Mouse (Mus musculus) urinary bladder, postnatal 25 days (tissue): ENCODE measurements around the gene Mylip.

Experiments used
- DNase-seq: peaks from one replicate; pipeline ENCODE4 v3.0.0; 2022; ENCODE audit warnings: low spot score

The Mylip gene

GRCm38 (mm10) chr13:45389448-45390311 lies at the start of gene Mylip:
Gene Mylip, plus strand, starts transcription at chr13:45389742.
- DNase-seq, result peak; percentile 98

DNA sequence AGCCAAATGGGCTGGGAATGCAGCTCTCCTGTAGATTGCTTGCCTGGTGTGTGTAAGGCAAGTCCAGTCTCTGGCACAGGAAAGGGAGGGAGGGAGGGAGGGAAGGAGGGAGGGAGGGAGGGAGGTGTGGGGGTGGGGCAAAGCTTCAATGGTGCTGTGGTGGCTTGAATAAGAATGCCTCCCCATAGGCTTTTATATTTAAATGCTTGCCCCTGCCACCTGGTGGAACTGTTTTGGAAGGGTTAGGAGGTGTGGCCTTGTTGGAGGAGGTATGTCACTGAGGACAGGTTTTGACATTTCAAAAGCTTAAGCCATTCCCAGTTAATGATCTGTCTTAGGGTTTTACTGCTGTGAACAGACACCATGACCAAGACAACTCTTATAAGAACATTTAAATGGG lies 47.6 kb upstream of the Mylip start:
- no peak for DNase-seq

GRCm38 (mm10) chr13:45343541-45343940 lies 46.0 kb upstream of the Mylip start:
- DNase-seq, result no peak

GRCm38 (mm10) chr13:45343966-45344365 lies 45.6 kb upstream of the Mylip start:
- no peak for DNase-seq

GRCm38 (mm10) chr13:45345471-45346159 lies 43.9 kb upstream of the Mylip start:
- DNase-seq, result peak; percentile 11

GRCm38 (mm10) chr13:45351483-45351882 lies 38.1 kb upstream of the Mylip start:
- DNase-seq, result no peak

DNA sequence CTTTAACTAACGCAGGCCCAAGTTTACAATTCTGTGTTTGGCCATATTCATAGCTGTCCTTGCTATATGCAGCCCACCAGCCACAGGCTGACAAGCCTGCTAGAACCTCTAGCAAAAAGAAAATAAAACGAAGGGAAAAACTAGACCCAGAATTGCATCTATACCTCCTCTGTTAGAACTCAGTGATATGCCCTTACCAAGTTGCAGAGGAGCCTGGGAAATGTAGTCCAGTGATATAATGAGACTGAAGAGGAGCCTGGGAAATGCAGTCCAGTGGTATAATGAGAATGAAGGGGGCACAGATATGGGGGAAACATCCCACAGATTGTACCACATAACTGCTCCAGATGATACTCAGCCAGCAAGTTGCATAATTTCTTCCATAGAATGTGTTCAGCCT lies 34.7 kb upstream of the Mylip start:
- DNase-seq, result no peak

GRCm38 (mm10) chr13:45358208-45358607 lies 31.3 kb upstream of the Mylip start:
- DNase-seq, result no peak

GRCm38 (mm10) chr13:45358676-45359323 lies 30.7 kb upstream of the Mylip start:
- DNase-seq, result no peak

- no peak for DNase-seq
These were observed 23.8 kb upstream of the Mylip start for GRCm38 (mm10) chr13:45365788-45366187.

DNA sequence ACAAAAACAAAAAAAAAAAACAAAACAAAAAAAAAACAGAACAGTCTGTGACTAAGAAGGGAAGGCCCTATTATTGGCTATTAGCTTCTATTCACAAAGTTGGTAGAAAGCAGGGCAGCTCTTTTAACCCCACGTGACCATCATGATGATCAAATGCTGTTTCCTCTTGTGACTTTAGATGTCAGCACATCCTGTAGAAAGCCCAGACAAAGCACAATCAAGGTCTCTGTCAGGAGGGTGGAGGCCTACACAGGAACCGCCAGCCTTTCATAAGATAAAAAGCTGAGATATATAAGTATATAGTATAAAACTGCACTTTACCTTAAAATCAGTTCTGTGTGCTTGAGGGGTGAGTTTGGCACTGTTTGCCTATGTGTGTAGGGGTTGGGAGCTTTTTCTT lies 17.9 kb upstream of the Mylip start:
- DNase-seq, result no peak

DNA sequence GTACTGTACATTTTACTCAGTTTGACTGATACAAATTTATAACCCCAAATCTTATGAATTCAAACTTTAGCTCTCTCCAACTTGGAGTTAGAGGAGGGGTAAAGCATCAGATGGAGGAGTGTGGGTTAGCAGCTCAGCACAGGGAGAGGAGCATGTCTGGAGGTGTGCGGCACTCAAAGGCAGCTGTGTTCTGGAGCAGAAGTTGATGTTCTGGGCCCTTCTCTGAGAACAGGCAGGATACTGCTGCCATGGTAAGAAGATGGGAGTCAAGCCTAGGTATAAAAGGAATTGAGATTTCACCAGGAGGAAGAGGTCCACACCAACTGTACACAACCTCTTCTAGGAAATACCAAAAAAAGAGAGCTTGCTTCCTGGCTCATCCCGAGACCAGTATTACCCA lies 17.1 kb upstream of the Mylip start:
- no peak for DNase-seq

DNA sequence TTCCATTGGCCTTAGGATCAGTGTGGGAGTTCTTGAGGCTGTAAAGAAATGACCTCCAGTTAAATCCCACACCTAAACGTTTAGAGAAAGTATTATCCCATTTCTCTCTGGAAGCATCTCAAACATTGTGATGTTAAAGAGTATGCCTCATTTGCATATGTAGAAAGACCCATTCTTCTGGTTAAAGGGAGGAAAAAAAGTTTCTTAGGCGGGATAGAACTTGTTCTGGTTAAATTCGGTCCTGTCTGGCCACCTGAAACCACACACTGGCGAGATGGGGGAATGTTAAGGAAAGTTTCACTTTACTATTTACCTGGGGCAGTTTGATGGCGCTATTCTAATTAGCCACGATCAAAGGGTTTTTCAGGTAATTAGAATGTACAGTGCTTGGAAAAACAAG lies 14.7 kb upstream of the Mylip start:
- no peak for DNase-seq

DNA sequence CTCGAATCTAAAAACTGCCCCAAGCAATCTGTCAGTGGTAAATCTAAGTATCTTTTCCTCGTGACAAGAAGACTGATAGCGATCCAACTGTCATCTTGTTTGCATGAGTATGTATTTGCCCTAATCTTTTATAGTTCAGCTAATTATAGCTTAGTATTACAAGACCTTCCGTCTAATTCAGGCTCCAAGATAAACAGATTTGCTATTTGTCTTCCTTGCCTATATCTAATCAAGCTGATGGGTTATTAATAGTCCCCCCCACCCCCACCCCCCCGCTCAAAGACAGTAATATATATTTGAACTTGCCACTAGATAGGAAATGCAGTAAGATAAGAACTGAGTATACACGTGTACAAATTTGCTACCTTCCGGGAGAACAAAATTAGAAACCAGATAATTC lies 7.3 kb upstream of the Mylip start:
- no peak for DNase-seq

DNA sequence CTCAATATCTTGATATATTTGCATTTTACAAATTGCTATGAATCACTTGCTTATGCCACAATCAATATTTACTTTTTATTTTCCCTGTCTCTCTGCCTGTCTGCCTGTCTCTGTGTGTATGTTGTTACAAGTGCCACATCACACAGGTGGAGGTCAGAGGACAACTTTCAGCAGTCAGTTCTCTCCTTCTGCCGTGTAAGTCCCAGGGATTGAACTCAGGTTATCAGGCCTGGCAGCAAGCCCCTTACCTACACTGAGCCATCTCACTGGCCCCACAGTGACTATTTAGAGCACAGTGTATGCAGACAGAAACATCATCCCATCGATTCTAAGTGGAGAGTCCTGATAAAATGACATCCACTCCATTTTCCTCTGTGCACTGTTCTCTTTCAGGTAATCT lies 4.9 kb upstream of the Mylip start:
- no peak for DNase-seq

- DNase-seq, result no peak
These were observed 4.0 kb upstream of the Mylip start for GRCm38 (mm10) chr13:45385521-45385920.

- no peak for DNase-seq
These were observed 3.3 kb upstream of the Mylip start for GRCm38 (mm10) chr13:45386253-45386652.

- no peak for DNase-seq
These were observed 2.3 kb upstream of the Mylip start for GRCm38 (mm10) chr13:45387231-45387630.

GRCm38 (mm10) chr13:45388254-45388805 lies 1.2 kb upstream of the Mylip start:
- DNase-seq, result no peak

GRCm38 (mm10) chr13:45388889-45389288 lies 653 bp upstream of the Mylip start:
- DNase-seq, result no peak

DNA sequence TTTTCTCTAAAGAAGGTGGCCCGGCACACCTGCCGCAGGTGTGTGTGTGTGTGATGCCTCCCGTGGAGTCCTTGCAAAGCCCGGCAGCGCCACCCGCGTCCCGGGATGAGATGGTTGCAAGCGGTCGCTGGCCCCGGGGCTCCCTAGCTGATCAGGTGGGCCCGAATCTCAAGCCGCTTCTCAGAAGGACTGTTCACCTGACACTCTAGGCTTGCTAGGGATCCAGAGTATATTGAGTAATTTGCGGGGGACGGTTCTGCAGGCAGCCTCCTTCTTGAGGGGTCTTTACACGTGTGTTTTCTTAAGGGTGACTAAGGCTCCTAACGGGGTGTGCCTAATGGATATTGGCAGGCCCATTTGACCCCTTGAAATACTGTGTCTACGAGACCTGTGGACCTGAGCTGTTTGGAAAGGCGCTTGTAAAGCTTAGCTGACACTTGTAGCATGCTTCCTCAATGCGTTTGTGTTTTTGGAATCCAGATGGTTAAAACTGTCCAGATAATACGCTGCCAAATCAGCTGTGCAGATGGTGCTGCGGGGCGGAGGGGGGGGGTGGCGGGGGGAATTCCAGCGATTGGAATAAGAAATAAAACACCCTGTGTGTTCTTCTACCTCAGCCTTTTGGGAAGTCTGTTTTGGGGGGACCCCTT lies 895 bp downstream of the Mylip start:
- DNase-seq, result peak; percentile 48
